Mouse (Mus musculus): ENCODE results near the gene Olfr93. TPM values are rescaled to one million over a fixed set of nuclear protein-coding genes. Genes with fewer than 3 reads are reported as not detected.

Olfr93 gene
- total and polyA plus RNA-seq, 2 experiments, result not detected

DNA sequence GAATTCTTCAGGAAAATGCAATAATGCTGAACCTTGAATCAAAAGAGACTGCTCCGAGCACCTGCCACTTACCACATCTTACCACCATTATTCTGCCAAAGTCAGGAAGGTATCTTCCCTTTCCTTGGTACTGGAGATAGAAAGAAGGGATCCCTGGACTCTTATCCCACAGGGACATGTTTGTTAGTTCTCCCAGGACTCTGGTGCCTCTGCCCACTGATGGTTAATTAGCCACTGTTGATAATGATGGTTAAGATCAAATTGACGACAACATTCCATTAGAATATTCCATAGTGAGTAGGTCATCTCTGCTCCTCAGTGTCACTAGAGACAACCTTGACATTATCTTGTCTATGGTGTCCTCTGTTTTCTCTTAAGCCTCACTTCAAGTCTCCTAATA, 41.3 kb downstream of the Olfr93 start, which contains the start of gene Olfr92:
Olfr92 (minus strand) TSS at position 101 of the 400 bp plus-strand sequence.
- 83% methylated on average over 2 of the region's 2 CpGs for WGBS
- H3K4me3 ChIP-seq (ENCODE audit: insufficient read depth, low read depth, low read length), result no peak within 1 kb of the TSS
- TF ChIP-seq CTCF (IDR thresholded peaks at IDR 0.05; ENCODE audit: low read depth, low read length) (no peak), POLR2A (IDR thresholded peaks at IDR 0.05; ENCODE audit: extremely low read depth, insufficient read depth, low read length) (no peak)

DNA sequence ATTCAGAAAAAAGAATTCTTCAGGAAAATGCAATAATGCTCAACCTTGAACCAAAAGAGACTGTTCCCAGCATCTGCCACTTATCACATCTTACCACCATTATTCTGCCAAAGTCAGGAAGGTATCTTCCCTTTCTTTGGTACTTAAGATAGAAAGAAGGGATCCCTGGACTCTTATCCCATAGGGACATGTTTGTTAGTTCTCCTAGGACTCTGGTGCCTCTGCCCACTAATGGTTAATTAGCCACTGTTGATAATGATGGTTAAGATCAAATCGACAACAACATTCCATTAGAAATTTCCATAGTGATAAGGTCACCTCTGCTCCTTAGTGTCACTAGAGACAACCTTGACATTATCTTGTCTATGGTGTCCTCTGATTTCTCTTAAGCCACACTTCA, 63.1 kb downstream of the Olfr93 start, which contains the start of gene Olfr91:
Olfr91 (minus strand) TSS at position 101 of the 400 bp plus-strand sequence.
- Histone ChIP-seq H3K27me3 (ENCODE audit: control insufficient read depth, insufficient read depth, low read length) (no peaks in the 10 kb centered on the region), H3K36me3 (ENCODE audit: control insufficient read depth, insufficient read depth, low read length) (no peaks in the 10 kb centered on the region), H3K4me3 (ENCODE audit: insufficient read depth, low read depth, low read length) (no peak within 1 kb of the TSS), H3K27ac (replicated peaks; ENCODE audit: insufficient read depth, low read depth, low read length) (no peak within 1 kb of the TSS), H3K9ac (ENCODE audit: low read depth, low read length) (no peak within 1 kb of the TSS), H3K4me1 (ENCODE audit: control insufficient read depth, insufficient read depth, low read length) (no peaks in the 10 kb centered on the region), H3K79me2 (ENCODE audit: control insufficient read depth, insufficient read depth, low read length) (no peaks in the 10 kb centered on the region)
- DNase-seq (ENCODE audit: extremely low read depth, low read depth, low spot score), result no peak
- WGBS, result 80% methylated on average over 1 of the region's 1 CpGs
- TF ChIP-seq CTCF (IDR thresholded peaks at IDR 0.05; ENCODE audit: low read depth, low read length), result no peak
- no peak for TF ChIP-seq POLR2A (IDR thresholded peaks at IDR 0.05; ENCODE audit: extremely low read depth, insufficient read depth, low read length)

More for the DNA sequence above, 41.3 kb downstream of the Olfr93 start, which contains the start of gene Olfr92:
- no peak within 1 kb of the TSS for H3K9ac ChIP-seq (ENCODE audit: low read depth, low read length)
- no peak within 1 kb of the TSS for H3K27ac ChIP-seq (replicated peaks; ENCODE audit: insufficient read depth, low read depth, low read length)
- DNase-seq (ENCODE audit: extremely low read depth, low read depth, low spot score), result no peak
- no peaks in the 10 kb centered on the region for H3K36me3 ChIP-seq (ENCODE audit: control insufficient read depth, insufficient read depth, low read length)
- no peaks in the 10 kb centered on the region for H3K79me2 ChIP-seq (ENCODE audit: control insufficient read depth, insufficient read depth, low read length)
- no peaks in the 10 kb centered on the region for H3K27me3 ChIP-seq (ENCODE audit: control insufficient read depth, insufficient read depth, low read length)
- no peaks in the 10 kb centered on the region for H3K4me1 ChIP-seq (ENCODE audit: control insufficient read depth, insufficient read depth, low read length)

- no peaks in the 10 kb centered on the region for H3K4me1 ChIP-seq (ENCODE audit: control insufficient read depth, insufficient read depth, low read length)
- DNase-seq (ENCODE audit: extremely low read depth, low read depth, low spot score), result no peak
- no peak overlapping the region for H3K4me3 ChIP-seq (ENCODE audit: insufficient read depth, low read depth, low read length)
- no peak overlapping the region for H3K9ac ChIP-seq (ENCODE audit: low read depth, low read length)
- TF ChIP-seq POLR2A (IDR thresholded peaks at IDR 0.05; ENCODE audit: extremely low read depth, insufficient read depth, low read length) (no peak), CTCF (IDR thresholded peaks at IDR 0.05; ENCODE audit: low read depth, low read length) (no peak)
- no peak overlapping the region for H3K27ac ChIP-seq (replicated peaks; ENCODE audit: insufficient read depth, low read depth, low read length)
- H3K79me2 ChIP-seq (ENCODE audit: control insufficient read depth, insufficient read depth, low read length), result no peaks in the 10 kb centered on the region
- WGBS, result 68% methylated on average over 5 of the region's 5 CpGs
- no peaks in the 10 kb centered on the region for H3K27me3 ChIP-seq (ENCODE audit: control insufficient read depth, insufficient read depth, low read length)
- H3K36me3 ChIP-seq (ENCODE audit: control insufficient read depth, insufficient read depth, low read length), result no peaks in the 10 kb centered on the region
These were observed 68.0 kb downstream of the Olfr93 start for GRCm38 (mm10) chr17:37093289-37093688.

GRCm38 (mm10) chr17:37092198-37092597, 69.1 kb downstream of the Olfr93 start:
- no peak for TF ChIP-seq CTCF (IDR thresholded peaks at IDR 0.05; ENCODE audit: low read depth, low read length)
- no peak for TF ChIP-seq POLR2A (IDR thresholded peaks at IDR 0.05; ENCODE audit: extremely low read depth, insufficient read depth, low read length)
- H3K9ac ChIP-seq (ENCODE audit: low read depth, low read length), result no peak overlapping the region
- no peaks in the 10 kb centered on the region for H3K79me2 ChIP-seq (ENCODE audit: control insufficient read depth, insufficient read depth, low read length)
- no peak overlapping the region for H3K27ac ChIP-seq (replicated peaks; ENCODE audit: insufficient read depth, low read depth, low read length)
- no peaks in the 10 kb centered on the region for H3K27me3 ChIP-seq (ENCODE audit: control insufficient read depth, insufficient read depth, low read length)
- H3K4me1 ChIP-seq (ENCODE audit: control insufficient read depth, insufficient read depth, low read length), result no peaks in the 10 kb centered on the region
- no peaks in the 10 kb centered on the region for H3K36me3 ChIP-seq (ENCODE audit: control insufficient read depth, insufficient read depth, low read length)
- H3K4me3 ChIP-seq (ENCODE audit: insufficient read depth, low read depth, low read length), result no peak overlapping the region
- DNase-seq (ENCODE audit: extremely low read depth, low read depth, low spot score), result no peak
- 53% methylated on average over 1 of the region's 1 CpGs for WGBS

Other genes with a start within 250 kb of the Olfr93 start
- 3.5 and 4.4 TPM in 2 replicates for gene Rnf39, start 218.6 kb downstream of the Olfr93 start, total RNA-seq (2014; rRNA removed)
- 8.8 and 11.9 TPM in 2 replicates for gene Rnf39, start 218.6 kb downstream of the Olfr93 start, polyA plus RNA-seq (2012; rRNA removed)
- gene Ppp1r11, start 209.8 kb downstream of the Olfr93 start, total RNA-seq (2014; rRNA removed), result 24.2 and 26.6 TPM in 2 replicates
- 36.8 and 37.7 TPM in 2 replicates for gene Ppp1r11, start 209.8 kb downstream of the Olfr93 start, polyA plus RNA-seq (2012; rRNA removed)
- 14.2 and 14.8 TPM in 2 replicates for gene Znrd1, start 202.9 kb downstream of the Olfr93 start, total RNA-seq (2014; rRNA removed)
- gene Znrd1, start 202.9 kb downstream of the Olfr93 start, polyA plus RNA-seq (2012; rRNA removed), result 12.3 and 13.7 TPM in 2 replicates
- 9.6 and 11.9 TPM in 2 replicates for gene Znrd1as, start 202.9 kb downstream of the Olfr93 start, total RNA-seq (2014; rRNA removed)
- gene Znrd1as, start 202.9 kb downstream of the Olfr93 start, polyA plus RNA-seq (2012; rRNA removed), result 2.5 and 2.6 TPM in 2 replicates
- not detected in 2 replicates for gene 2410137M14Rik, start 180.3 kb downstream of the Olfr93 start, total RNA-seq (2014; rRNA removed)
- not detected in 2 replicates for gene 2410137M14Rik, start 180.3 kb downstream of the Olfr93 start, polyA plus RNA-seq (2012; rRNA removed)
- not detected in 2 replicates for gene H2-M5, start 172.0 kb downstream of the Olfr93 start, total RNA-seq (2014; rRNA removed)
- not detected in 2 replicates for gene H2-M5, start 172.0 kb downstream of the Olfr93 start, polyA plus RNA-seq (2012; rRNA removed)
- gene Zfp57, start 160.3 kb downstream of the Olfr93 start, total RNA-seq (2014; rRNA removed), result 0.65 and 1.0 TPM in 2 replicates
- gene Zfp57, start 160.3 kb downstream of the Olfr93 start, polyA plus RNA-seq (2012; rRNA removed), result 0.26 and 0.59 TPM in 2 replicates
- gene Mog, start 138.1 kb downstream of the Olfr93 start, total RNA-seq (2014; rRNA removed), result not detected in 2 replicates
- not detected in 2 replicates for gene Mog, start 138.1 kb downstream of the Olfr93 start, polyA plus RNA-seq (2012; rRNA removed)
- gene Gabbr1, start 115.5 kb downstream of the Olfr93 start, total RNA-seq (2014; rRNA removed), result 1.2 and 1.9 TPM in 2 replicates
- gene Gabbr1, start 115.5 kb downstream of the Olfr93 start, polyA plus RNA-seq (2012; rRNA removed), result 1.4 and 3.2 TPM in 2 replicates
- not detected in 2 replicates for gene Olfr90, start 73.0 kb downstream of the Olfr93 start, total RNA-seq (2014; rRNA removed)
- gene Olfr90, start 73.0 kb downstream of the Olfr93 start, polyA plus RNA-seq (2012; rRNA removed), result not detected in 2 replicates
- not detected in 2 replicates for gene Olfr91, start 63.2 kb downstream of the Olfr93 start, total RNA-seq (2014; rRNA removed)
- not detected in 2 replicates for gene Olfr91, start 63.2 kb downstream of the Olfr93 start, polyA plus RNA-seq (2012; rRNA removed)
- not detected in 2 replicates for gene Olfr92, start 41.4 kb downstream of the Olfr93 start, total RNA-seq (2014; rRNA removed)
- gene Olfr92, start 41.4 kb downstream of the Olfr93 start, polyA plus RNA-seq (2012; rRNA removed), result not detected in 2 replicates
- 0.46 and 0.47 TPM in 2 replicates for gene Ubd, start 32.4 kb upstream of the Olfr93 start, total RNA-seq (2014; rRNA removed)
- gene Ubd, start 32.4 kb upstream of the Olfr93 start, polyA plus RNA-seq (2012; rRNA removed), result 0.22 TPM in 1 of 2 replicates, not detected in the other
- not detected in 2 replicates for gene Olfr94, start 39.5 kb upstream of the Olfr93 start, total RNA-seq (2014; rRNA removed)
- gene Olfr94, start 39.5 kb upstream of the Olfr93 start, polyA plus RNA-seq (2012; rRNA removed), result not detected in 2 replicates
- gene Olfr95, start 51.6 kb upstream of the Olfr93 start, total RNA-seq (2014; rRNA removed), result not detected in 2 replicates
- gene Olfr95, start 51.6 kb upstream of the Olfr93 start, polyA plus RNA-seq (2012; rRNA removed), result not detected in 2 replicates
- not detected in 2 replicates for gene Olfr96, start 58.7 kb upstream of the Olfr93 start, total RNA-seq (2014; rRNA removed)
- gene Olfr96, start 58.7 kb upstream of the Olfr93 start, polyA plus RNA-seq (2012; rRNA removed), result not detected in 2 replicates
- gene Olfr97, start 75.8 kb upstream of the Olfr93 start, total RNA-seq (2014; rRNA removed), result not detected in 2 replicates
- gene Olfr97, start 75.8 kb upstream of the Olfr93 start, polyA plus RNA-seq (2012; rRNA removed), result not detected in 2 replicates
- not detected in 2 replicates for gene Olfr98, start 102.3 kb upstream of the Olfr93 start, total RNA-seq (2014; rRNA removed)
- not detected in 2 replicates for gene Olfr98, start 102.3 kb upstream of the Olfr93 start, polyA plus RNA-seq (2012; rRNA removed)
- gene H2-M3, start 108.7 kb upstream of the Olfr93 start, total RNA-seq (2014; rRNA removed), result 4.4 and 4.5 TPM in 2 replicates
- 1.7 and 3.3 TPM in 2 replicates for gene H2-M3, start 108.7 kb upstream of the Olfr93 start, polyA plus RNA-seq (2012; rRNA removed)
- not detected in 2 replicates for gene Olfr99, start 122.0 kb upstream of the Olfr93 start, total RNA-seq (2014; rRNA removed)
- gene Olfr99, start 122.0 kb upstream of the Olfr93 start, polyA plus RNA-seq (2012; rRNA removed), result not detected in 2 replicates
- not detected in 2 replicates for gene Olfr101, start 142.8 kb upstream of the Olfr93 start, total RNA-seq (2014; rRNA removed)
- gene Olfr101, start 142.8 kb upstream of the Olfr93 start, polyA plus RNA-seq (2012; rRNA removed), result not detected in 2 replicates
- not detected in 2 replicates for gene Olfr102, start 155.6 kb upstream of the Olfr93 start, total RNA-seq (2014; rRNA removed)
- not detected in 2 replicates for gene Olfr102, start 155.6 kb upstream of the Olfr93 start, polyA plus RNA-seq (2012; rRNA removed)
- gene Olfr103, start 178.2 kb upstream of the Olfr93 start, total RNA-seq (2014; rRNA removed), result not detected in 2 replicates
- gene Olfr103, start 178.2 kb upstream of the Olfr93 start, polyA plus RNA-seq (2012; rRNA removed), result not detected in 2 replicates
- gene Olfr104-ps, start 198.1 kb upstream of the Olfr93 start, total RNA-seq (2014; rRNA removed), result not detected in 2 replicates
- gene Olfr104-ps, start 198.1 kb upstream of the Olfr93 start, polyA plus RNA-seq (2012; rRNA removed), result not detected in 2 replicates
- gene Olfr105-ps, start 217.5 kb upstream of the Olfr93 start, total RNA-seq (2014; rRNA removed), result not detected in 2 replicates
- gene Olfr105-ps, start 217.5 kb upstream of the Olfr93 start, polyA plus RNA-seq (2012; rRNA removed), result not detected in 2 replicates
- gene Olfr106-ps, start 228.9 kb upstream of the Olfr93 start, total RNA-seq (2014; rRNA removed), result not detected in 2 replicates
- gene Olfr106-ps, start 228.9 kb upstream of the Olfr93 start, polyA plus RNA-seq (2012; rRNA removed), result not detected in 2 replicates
- gene Olfr107, start 237.7 kb upstream of the Olfr93 start, total RNA-seq (2014; rRNA removed), result not detected in 2 replicates
- not detected in 2 replicates for gene Olfr107, start 237.7 kb upstream of the Olfr93 start, polyA plus RNA-seq (2012; rRNA removed)

Data from liver, adult 2 months (tissue).